Comparison of ENCODE assay signal across 8 mouse cellular contexts in genomic region chr16:42164941-42165340, GRCm38 (mm10).
DNase-seq lines count a peak whose midpoint lies in the region; ATAC-seq and TF ChIP-seq lines count a peak whose summit lies in the region.

No protein-coding gene starts in this region.

- no peaks in the 10 kb centered on the region for H3K36me3 ChIP-seq in intestine, postnatal 0 days (ENCODE audit: control insufficient read depth, insufficient read depth)
- no peaks in the 10 kb centered on the region for H3K36me3 ChIP-seq in intestine, embryonic 16.5 days (ENCODE audit: control insufficient read depth, insufficient read depth, low read length)
- no peaks in the 10 kb centered on the region for H3K36me3 ChIP-seq in midbrain, embryonic 15.5 days (replicated peaks)

- no peaks in the 10 kb centered on the region for H3K4me1 ChIP-seq in intestine, postnatal 0 days (replicated peaks; ENCODE audit: control insufficient read depth, insufficient read depth, low read length)
- no peaks in the 10 kb centered on the region for H3K4me1 ChIP-seq in intestine, embryonic 16.5 days (ENCODE audit: control insufficient read depth, insufficient read depth, low read length)
- H3K4me1 ChIP-seq in midbrain, embryonic 15.5 days = no peaks in the 10 kb centered on the region

- no peak overlapping the region for H3K4me3 ChIP-seq in intestine, postnatal 0 days (ENCODE audit: low read depth, low read length)
- H3K4me3 ChIP-seq in intestine, embryonic 16.5 days (ENCODE audit: low read length) = no peak overlapping the region
- H3K4me3 ChIP-seq in midbrain, embryonic 15.5 days = no peak overlapping the region

- intact Hi-C loops in left cerebral cortex, postnatal 14 days (cut with DNase I) = loop anchor here (5.0 to 10.0 kb wide), 2 partner anchors 640 to 908 kb away; no protein-coding TSS in a partner anchor

- no peak overlapping the region for H3K4me2 ChIP-seq in intestine, postnatal 0 days (replicated peaks; ENCODE audit: low read depth)
- H3K4me2 ChIP-seq in intestine, embryonic 16.5 days (ENCODE audit: low read depth, low read length) = no peak overlapping the region
- no peak overlapping the region for H3K4me2 ChIP-seq in midbrain, embryonic 15.5 days

- DNase-seq in cerebellum, postnatal 10 days = peak; percentile 91 to 95
- peak; percentile 70 to 82 for DNase-seq in frontal cortex, postnatal 14 days (ENCODE audit: low spot score in 2 of 2)
- peak; percentile 93 for DNase-seq in hindlimb bud, embryonic 11.5 days (ENCODE audit: extremely low spot score, low read depth, low spot score)
- DNase-seq in left cerebral cortex, postnatal 14 days (ENCODE audit: low spot score in 2 of 2) = peak; percentile 91 to 93
- DNase-seq in spleen, postnatal 14 days (ENCODE audit: low spot score in 2 of 2) = peak; percentile 12 to 58

- H3K9ac ChIP-seq in intestine, postnatal 0 days (ENCODE audit: low read depth, low read length) = no peak overlapping the region
- no peak overlapping the region for H3K9ac ChIP-seq in intestine, embryonic 16.5 days (ENCODE audit: low read depth, low read length)
- H3K9ac ChIP-seq in midbrain, embryonic 15.5 days = no peak overlapping the region

- H3K27ac ChIP-seq in intestine, postnatal 0 days (ENCODE audit: low read depth, low read length) = no peak overlapping the region
- no peak overlapping the region for H3K27ac ChIP-seq in intestine, embryonic 16.5 days (ENCODE audit: low read length)
- H3K27ac ChIP-seq in midbrain, embryonic 15.5 days = no peak overlapping the region

- H3K9me3 ChIP-seq in intestine, postnatal 0 days (ENCODE audit: control insufficient read depth) = no peaks in the 10 kb centered on the region
- H3K9me3 ChIP-seq in intestine, embryonic 16.5 days (ENCODE audit: control insufficient read depth, low read length) = no peaks in the 10 kb centered on the region
- no peaks in the 10 kb centered on the region for H3K9me3 ChIP-seq in midbrain, embryonic 15.5 days

- peak; percentile 98 for TF ChIP-seq CTCF in intestine, postnatal 0 days (IDR thresholded peaks at IDR 0.05; ENCODE audit: low read depth)

- peak; percentile 45; the same call in 1 of the 2 replicates for ATAC-seq in intestine, postnatal 0 days
- ATAC-seq in intestine, embryonic 16.5 days = no peak
- peak; percentile 60; the same call in 1 of the 2 replicates for ATAC-seq in midbrain, embryonic 15.5 days (replicated peaks)

- H3K27me3 ChIP-seq in intestine, postnatal 0 days (replicated peaks; ENCODE audit: control insufficient read depth, insufficient read depth, low read length) = no peaks in the 10 kb centered on the region
- no peaks in the 10 kb centered on the region for H3K27me3 ChIP-seq in intestine, embryonic 16.5 days (replicated peaks; ENCODE audit: control insufficient read depth, insufficient read depth, low read length)
- H3K27me3 ChIP-seq in midbrain, embryonic 15.5 days (replicated peaks) = no peaks in the 10 kb centered on the region

Comparison
In these comparisons a context has a peak if more than half of its experiments do, and no peak if none do; other contexts are left out.
1. DNase-seq: peak in every context shown above with its lines; median percentile 93 in cerebellum, postnatal 10 days; 93 in hindlimb bud, embryonic 11.5 days; 92 in left cerebral cortex, postnatal 14 days; 76 in frontal cortex, postnatal 14 days; 35 in spleen, postnatal 14 days.